Mouse (Mus musculus): ENCODE data around the gene Inha. TPM values are rescaled to one million over a fixed set of nuclear protein-coding genes. Genes with fewer than 3 reads are reported as not detected.
A peak's percentile ranks its signal among the peaks of the same experiment; 100 is the strongest.

Inha gene
- total RNA-seq, 1 experiment, result 0.80 TPM

DNA sequence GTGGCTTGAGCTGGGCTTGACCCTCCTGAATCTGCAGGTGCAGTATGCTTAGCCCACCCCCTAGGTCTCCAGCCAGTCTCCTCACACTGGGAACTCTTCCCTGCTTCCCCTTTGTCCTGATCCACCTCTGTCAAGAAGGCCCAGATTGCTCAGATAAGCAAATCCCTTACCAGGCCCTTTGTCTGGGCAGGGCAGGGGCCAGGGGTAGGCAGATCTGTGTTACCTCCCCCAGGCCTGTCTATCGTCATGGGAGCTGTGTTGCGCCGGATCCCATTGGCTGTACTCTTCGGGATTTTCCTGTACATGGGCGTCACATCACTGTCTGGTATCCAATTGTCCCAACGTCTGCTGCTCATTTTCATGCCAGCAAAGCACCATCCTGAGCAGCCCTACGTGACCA lies 50.2 kb downstream of the Inha start:
- no peak overlapping the region for H3K27ac ChIP-seq (ENCODE audit: insufficient read depth, low read depth, low read length, poor library complexity, severe bottlenecking)
- no peak for DNase-seq (ENCODE audit: low read depth, low spot score)
- no peaks in the 10 kb centered on the region for H3K36me3 ChIP-seq (ENCODE audit: control insufficient read depth, insufficient read depth, low read length, poor library complexity, severe bottlenecking)
- H3K4me1 ChIP-seq (ENCODE audit: control insufficient read depth in 2 of 2, insufficient read depth in 2 of 2, low read length in 2 of 2, poor library complexity in 1 of 2), result peaks cover 1 to 18% of the 10 kb centered on the region in 2 experiments; a peak in 1 of 4 replicates
- no peaks in the 10 kb centered on the region for H3K9me3 ChIP-seq (ENCODE audit: control insufficient read depth, insufficient read depth, low read depth, low read length)
- peak overlapping the region; percentile 33 to 43; a peak in 2 of 4 replicates for H3K4me3 ChIP-seq (ENCODE audit: insufficient read depth in 1 of 2, low read depth in 1 of 2, low read length in 2 of 2, poor library complexity in 1 of 2, severe bottlenecking in 1 of 2)
- TF ChIP-seq ZNF384 (IDR thresholded peaks at IDR 0.05; ENCODE audit: low read depth, low read length) (no peak), CHD2 (IDR thresholded peaks at IDR 0.05; ENCODE audit: low read depth, low read length) (no peak), HCFC1 (IDR thresholded peaks at IDR 0.05; ENCODE audit: borderline replicate concordance, insufficient read depth, low read length) (no peak), MAFK (IDR thresholded peaks at IDR 0.05; ENCODE audit: insufficient read depth, low read depth, low read length) (no peak)
- in situ Hi-C loops (cut with MboI; ENCODE audit: low sequenced_read_pairs in 2 of 2, unreplicated experiment in 2 of 2), result no loop called here
- peak overlapping the region; percentile 1; the same call in 1 of the 2 replicates for H3K9ac ChIP-seq (ENCODE audit: insufficient read depth, low read depth, low read length, poor library complexity, severe bottlenecking)

- Histone ChIP-seq H3K9me3 (ENCODE audit: control insufficient read depth, insufficient read depth, low read depth, low read length) (no peaks in the 10 kb centered on the region), H3K4me1 (ENCODE audit: control insufficient read depth in 2 of 2, insufficient read depth in 2 of 2, low read length in 2 of 2, poor library complexity in 1 of 2) (peaks cover 1 to 18% of the 10 kb centered on the region in 2 experiments; a peak in 1 of 4 replicates), H3K36me3 (ENCODE audit: control insufficient read depth, insufficient read depth, low read length, poor library complexity, severe bottlenecking) (no peaks in the 10 kb centered on the region), H3K4me3 (ENCODE audit: insufficient read depth in 1 of 2, low read depth in 1 of 2, low read length in 2 of 2, poor library complexity in 1 of 2, severe bottlenecking in 1 of 2) (no peak overlapping the region), H3K9ac (ENCODE audit: insufficient read depth, low read depth, low read length, poor library complexity, severe bottlenecking) (no peak overlapping the region), H3K27ac (ENCODE audit: insufficient read depth, low read depth, low read length, poor library complexity, severe bottlenecking) (no peak overlapping the region)
- in situ Hi-C loops (cut with MboI; ENCODE audit: low sequenced_read_pairs in 2 of 2, unreplicated experiment in 2 of 2), result no loop called here
- TF ChIP-seq CHD2 (IDR thresholded peaks at IDR 0.05; ENCODE audit: low read depth, low read length), result no peak
- TF ChIP-seq ZNF384 (IDR thresholded peaks at IDR 0.05; ENCODE audit: low read depth, low read length), result no peak
- TF ChIP-seq MAFK (IDR thresholded peaks at IDR 0.05; ENCODE audit: insufficient read depth, low read depth, low read length), result no peak
- TF ChIP-seq ZC3H11A (IDR thresholded peaks at IDR 0.05; ENCODE audit: borderline replicate concordance, low read depth, low read length), result no peak
- TF ChIP-seq HCFC1 (IDR thresholded peaks at IDR 0.05; ENCODE audit: borderline replicate concordance, insufficient read depth, low read length), result no peak
- no peak for DNase-seq (ENCODE audit: low read depth, low spot score)
Measured at GRCm38 (mm10) chr1:75558388-75559178, 51.7 kb downstream of the Inha start.

DNA sequence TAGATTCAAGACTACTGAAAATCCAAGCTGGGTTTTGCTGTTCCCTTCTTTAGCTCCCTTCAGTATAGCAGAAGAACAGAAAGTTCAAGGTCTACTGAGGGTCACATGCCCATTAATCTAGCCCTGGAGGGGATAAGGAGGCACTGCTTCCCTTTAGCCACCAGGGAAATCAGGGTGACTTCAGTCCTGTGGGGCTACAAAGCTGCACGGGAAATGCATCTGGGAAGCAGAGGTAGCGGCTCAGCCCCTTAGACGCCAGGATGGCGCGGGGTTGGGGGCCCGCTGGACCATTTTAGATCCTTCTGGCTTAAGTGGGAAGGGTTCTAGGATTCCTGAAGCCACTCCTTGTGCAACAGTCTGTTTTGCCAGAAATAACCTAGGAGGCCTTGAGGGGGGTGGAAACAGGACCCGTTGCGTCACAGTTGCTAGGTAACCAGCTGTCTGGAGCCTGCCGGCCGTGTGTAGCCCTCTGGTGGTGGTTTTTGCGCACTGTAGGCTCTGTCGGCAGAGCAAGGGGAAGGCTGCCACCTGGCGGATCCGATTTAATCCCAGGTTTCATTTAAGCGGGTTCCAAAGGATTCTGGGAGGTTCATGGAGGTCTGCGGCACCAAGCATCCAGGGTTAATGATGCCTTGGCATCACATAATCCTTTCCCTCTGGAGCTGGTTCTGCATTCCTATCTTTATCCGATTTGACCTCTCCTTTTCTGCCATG lies 52.5 kb downstream of the Inha start:
- in situ Hi-C loops (cut with MboI; ENCODE audit: low sequenced_read_pairs in 2 of 2, unreplicated experiment in 2 of 2), result no loop called here
- TF ChIP-seq HCFC1 (IDR thresholded peaks at IDR 0.05; ENCODE audit: borderline replicate concordance, insufficient read depth, low read length) (peak; percentile 70), ZNF384 (IDR thresholded peaks at IDR 0.05; ENCODE audit: low read depth, low read length) (peak; percentile 47; the same call in 1 of the 2 replicates), MAFK (IDR thresholded peaks at IDR 0.05; ENCODE audit: insufficient read depth, low read depth, low read length) (no peak), ZC3H11A (IDR thresholded peaks at IDR 0.05; ENCODE audit: borderline replicate concordance, low read depth, low read length) (peak; percentile 94), CHD2 (IDR thresholded peaks at IDR 0.05; ENCODE audit: low read depth, low read length) (no peak)
- H3K9ac ChIP-seq (ENCODE audit: insufficient read depth, low read depth, low read length, poor library complexity, severe bottlenecking), result peak overlapping the region; percentile 39; the same call in 1 of the 2 replicates
- peak overlapping the region in 1 of 2 experiments; percentile 40; a peak in 2 of 4 replicates for H3K4me3 ChIP-seq (ENCODE audit: insufficient read depth in 1 of 2, low read depth in 1 of 2, low read length in 2 of 2, poor library complexity in 1 of 2, severe bottlenecking in 1 of 2)
- H3K36me3 ChIP-seq (ENCODE audit: control insufficient read depth, insufficient read depth, low read length, poor library complexity, severe bottlenecking), result no peaks in the 10 kb centered on the region
- H3K9me3 ChIP-seq (ENCODE audit: control insufficient read depth, insufficient read depth, low read depth, low read length), result no peaks in the 10 kb centered on the region
- no peak overlapping the region for H3K27ac ChIP-seq (ENCODE audit: insufficient read depth, low read depth, low read length, poor library complexity, severe bottlenecking)
- peak; percentile 93 for DNase-seq (ENCODE audit: low read depth, low spot score)
- H3K4me1 ChIP-seq (ENCODE audit: control insufficient read depth in 2 of 2, insufficient read depth in 2 of 2, low read length in 2 of 2, poor library complexity in 1 of 2), result peaks cover 1 to 18% of the 10 kb centered on the region in 2 experiments; a peak in 1 of 4 replicates

Other genes starting within 250 kb of the Inha start
- gene Ptprn, start 242.6 kb upstream of the Inha start, total RNA-seq (2012; rRNA removed), result 8.9 and 9.0 TPM in 2 replicates
- gene Resp18, start 228.7 kb upstream of the Inha start, total RNA-seq (2012; rRNA removed), result 0.90 TPM in 1 of 2 replicates, not detected in the other
- gene Dnpep, start 189.1 kb upstream of the Inha start, total RNA-seq (2012; rRNA removed), result 67.1 and 75.5 TPM in 2 replicates
- 10.8 and 19.4 TPM in 2 replicates for gene Des, start 146.7 kb upstream of the Inha start, total RNA-seq (2012; rRNA removed)
- gene Speg, start 131.8 kb upstream of the Inha start, total RNA-seq (2012; rRNA removed), result 16.9 and 31.2 TPM in 2 replicates
- gene Gmppa, start 71.1 kb upstream of the Inha start, total RNA-seq (2012; rRNA removed), result 40.2 and 51.6 TPM in 2 replicates
- gene Asic4, start 56.6 kb upstream of the Inha start, total RNA-seq (2012; rRNA removed), result not detected in 2 replicates
- 43.5 and 80.3 TPM in 2 replicates for gene Chpf, start 27.8 kb upstream of the Inha start, total RNA-seq (2012; rRNA removed)
- gene Tmem198, start 27.5 kb upstream of the Inha start, total RNA-seq (2012; rRNA removed), result 1.6 TPM in 2 replicates
- 45.0 and 52.2 TPM in 2 replicates for gene Obsl1, start 625 bp upstream of the Inha start, total RNA-seq (2012; rRNA removed)
- gene Stk11ip, start 14.5 kb downstream of the Inha start, total RNA-seq (2012; rRNA removed), result 26.8 and 41.8 TPM in 2 replicates
- 7.9 and 16.0 TPM in 2 replicates for gene Slc4a3, start 39.2 kb downstream of the Inha start, total RNA-seq (2012; rRNA removed)

All from ES-E14 (cell line).